Mouse (Mus musculus) CD4-positive, CD25-positive, alpha-beta regulatory T cell, adult 2 months (primary cell): ENCODE data around the gene Chchd10.

ENCODE experiments used
- DNase-seq: peaks from one replicate; pipeline ENCODE4 v3.0.0-alpha.2; 2012; ENCODE audit warnings: low read depth, low spot score

Gene Chchd10

GRCm38 (mm10) chr10:75949053-75950045 lies 16.4 kb downstream of the Chchd10 start:
- DNase-seq: no peak

- DNase-seq: peak; percentile 51
These were observed 17.9 kb downstream of the Chchd10 start for GRCm38 (mm10) chr10:75950791-75951210.

DNA sequence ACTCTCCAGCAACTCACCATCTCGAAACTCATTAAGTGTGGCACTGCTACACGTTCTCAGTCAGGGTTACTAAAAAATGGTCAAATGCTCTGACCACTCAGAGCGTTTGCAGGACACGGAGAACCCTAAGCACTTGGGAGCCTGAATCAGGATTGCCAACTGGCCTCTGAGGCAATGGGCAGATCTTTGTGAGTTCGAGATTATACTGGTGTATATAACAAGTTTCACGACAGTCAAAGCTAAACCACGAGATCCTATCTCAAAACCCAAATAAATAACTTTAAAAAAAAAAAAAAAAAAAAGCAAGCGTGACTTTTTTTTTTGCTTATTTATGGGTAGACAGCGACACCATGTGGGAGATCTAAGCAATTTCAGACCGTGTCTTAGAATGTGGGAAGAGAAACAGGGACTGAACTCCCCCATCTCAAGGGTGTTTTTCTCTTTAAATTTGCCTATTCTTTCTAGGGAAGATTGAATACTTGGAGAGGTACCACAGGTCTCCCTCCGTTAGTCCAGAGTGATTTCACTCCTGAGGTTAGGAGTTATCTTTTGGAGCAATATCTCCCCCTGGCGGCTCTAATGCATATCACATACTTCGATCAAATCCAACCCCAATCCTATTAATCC lies 18.6 kb downstream of the Chchd10 start:
- peak; percentile 84 for DNase-seq

DNA sequence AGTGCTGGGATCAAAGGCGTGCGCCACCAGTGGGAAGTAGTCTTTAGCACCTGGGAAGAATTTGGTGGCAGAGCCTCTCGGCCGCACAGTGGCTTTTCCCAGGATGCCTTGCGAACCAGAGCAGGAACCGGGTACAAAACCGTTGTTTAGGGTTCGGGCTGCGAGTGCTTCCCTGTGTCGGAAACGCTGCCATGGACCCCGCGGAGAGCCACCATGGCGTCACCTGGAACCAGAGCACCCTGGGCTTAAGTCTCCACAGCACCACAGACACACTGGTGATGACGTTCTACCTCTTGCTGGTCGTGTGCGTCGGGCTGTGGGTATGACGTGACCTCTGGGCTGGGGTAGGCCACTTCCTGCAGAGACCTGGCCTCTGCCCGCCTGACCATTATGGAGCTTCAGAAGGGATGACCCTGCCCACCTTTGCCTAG lies 21.5 kb downstream of the Chchd10 start, which contains the start of gene Gm5134:
TSS of gene Gm5134 (plus strand) at position 134 of the 431 bp plus-strand sequence.
- peak; percentile 58 for DNase-seq

- no peak for DNase-seq
These were observed 40.9 kb downstream of the Chchd10 start for GRCm38 (mm10) chr10:75973846-75974245.

DNA sequence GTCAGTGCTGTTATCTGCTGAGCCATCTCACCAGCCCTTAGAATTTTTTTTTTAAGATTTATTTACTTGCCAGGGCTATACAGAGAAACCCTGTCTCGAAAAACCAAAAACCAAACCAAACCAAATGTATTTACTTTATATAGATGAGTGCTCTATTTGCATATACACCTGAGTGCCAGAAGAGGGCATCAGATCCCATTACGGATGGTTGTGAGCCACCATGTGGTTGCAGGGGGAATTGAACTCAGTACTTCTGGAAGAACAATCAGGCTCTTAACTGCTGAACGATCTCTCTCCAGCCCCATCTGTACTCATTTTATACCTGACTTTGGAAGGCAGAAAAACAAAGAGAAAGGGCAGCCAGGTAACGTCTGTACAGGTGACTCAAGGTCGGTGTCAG lies 42.3 kb downstream of the Chchd10 start:
- peak; percentile 79 for DNase-seq

DNA sequence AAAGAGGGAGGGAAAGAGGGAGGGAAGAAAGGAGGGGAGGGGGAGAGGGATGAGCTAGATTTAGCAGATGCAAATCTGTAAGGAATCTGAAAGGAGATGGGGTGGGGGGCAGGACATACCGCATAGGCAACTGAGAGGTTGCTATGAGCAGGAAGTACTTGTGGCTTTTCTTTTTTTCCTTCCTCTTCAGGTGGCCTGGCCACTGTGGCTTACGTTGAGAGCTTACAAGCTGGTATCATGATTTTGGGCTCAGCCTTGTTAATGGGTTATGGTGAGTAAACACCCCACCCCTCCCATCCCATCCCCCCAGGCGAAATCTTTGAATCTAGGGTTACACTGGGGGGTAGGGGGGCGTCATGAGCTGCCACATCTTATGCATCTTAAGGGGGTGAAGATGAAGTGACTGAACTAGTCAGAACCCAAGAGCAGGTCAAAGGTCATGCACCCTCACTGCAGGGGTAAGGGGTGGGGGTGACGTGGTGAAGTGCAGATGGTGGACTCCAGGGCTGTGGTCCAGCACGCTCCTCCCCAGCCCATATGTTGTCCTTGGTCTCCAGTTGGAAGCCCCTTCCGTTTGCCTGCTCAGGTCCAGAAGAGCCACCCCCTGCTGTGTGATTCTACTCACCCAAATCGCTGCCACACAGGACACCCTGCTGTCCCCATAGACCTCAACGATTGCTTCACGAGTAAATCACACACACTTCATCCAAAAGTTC lies 45.3 kb downstream of the Chchd10 start:
- DNase-seq: peak; percentile 41

DNA sequence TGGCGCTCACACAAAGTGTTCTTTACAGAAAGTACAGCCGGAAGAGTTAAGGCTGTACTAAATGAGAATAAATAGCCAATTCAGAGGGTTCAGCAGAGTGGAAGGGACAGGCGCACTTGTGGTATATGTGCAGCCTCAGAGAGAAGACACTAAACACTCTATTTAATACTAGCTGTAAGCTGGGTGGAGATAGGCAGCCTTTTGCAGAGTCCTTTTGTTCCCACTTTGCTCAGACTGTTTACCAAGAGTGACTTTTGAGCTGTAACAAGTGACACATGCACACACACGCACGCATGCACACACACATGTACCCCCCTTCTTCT lies 45.9 kb downstream of the Chchd10 start:
- no peak for DNase-seq

- no peak for DNase-seq
These were observed 46.5 kb downstream of the Chchd10 start for GRCm38 (mm10) chr10:75979432-75979831.
